Mouse (Mus musculus) forebrain, embryonic 14.5 days (tissue): ENCODE data around the gene Gm2a. TPM values are rescaled to one million over a fixed set of nuclear protein-coding genes. Genes with fewer than 3 reads are reported as not detected.
"Not testable (repeated sequence)": the region's sequence is repeated elsewhere in the genome, so short reads cannot be mapped to it uniquely, and the experiment has no call there.

Experiments
- ATAC-seq: fragments of 200-750 bp; cut with Nextera tagmentation; 2 replicates; pipeline ENCODE4 v1.8.0; 2017; ENCODE audit warnings: mild to moderate bottlenecking, moderate library complexity
- DNase-seq: peaks from one replicate; pipeline ENCODE4 v3.0.0-alpha.2; 2015; ENCODE audit warnings: low spot score
- H3K27ac ChIP-seq: fragments of 300-500 bp; sonication (generic); 2 replicates; pipeline ENCODE4 v1.5.1; 2014; ENCODE audit warnings: low read depth, mild to moderate bottlenecking, control low read depth, low read length, moderate library complexity
- H3K27me3 ChIP-seq: fragments of 300-500 bp; sonication (generic); replicated peaks from 2 replicates; pipeline ENCODE4 v1.6.1; 2014; ENCODE audit warnings: low read length, control low read depth, mixed read lengths; ENCODE audit not compliant: control insufficient read depth, insufficient read depth
- H3K36me3 ChIP-seq: fragments of 300-500 bp; sonication (generic); 2 replicates; pipeline ENCODE4 v1.6.1; 2014; ENCODE audit warnings: low read length, control low read depth; ENCODE audit not compliant: control insufficient read depth, insufficient read depth
- H3K4me1 ChIP-seq: fragments of 300-500 bp; sonication (generic); 2 replicates; pipeline ENCODE4 v1.6.1; 2014; ENCODE audit warnings: antibody characterized with exemption, low read length, control low read depth; ENCODE audit not compliant: control insufficient read depth, insufficient read depth
- H3K4me2 ChIP-seq: fragments of 300-500 bp; sonication (generic); 2 replicates; pipeline ENCODE4 v1.6.1; 2014; ENCODE audit warnings: mild to moderate bottlenecking, control low read depth, low read length
- H3K4me3 ChIP-seq: fragments of 300-500 bp; sonication (generic); 2 replicates; pipeline ENCODE4 v1.5.1; 2014; ENCODE audit warnings: low read depth, low read length, control low read depth
- H3K9ac ChIP-seq: fragments of 300-500 bp; sonication (generic); 2 replicates; pipeline ENCODE4 v1.6.1; 2014; ENCODE audit warnings: mild to moderate bottlenecking, low read length, control low read depth, moderate library complexity
- H3K9me3 ChIP-seq: fragments of 300-500 bp; sonication (generic); replicated peaks from 2 replicates; pipeline ENCODE4 v1.6.1; 2016; ENCODE audit warnings: low read length, control low read depth, mixed read lengths; ENCODE audit not compliant: control insufficient read depth
- WGBS: fragments of 180-500 bp; shearing (Covaris S2); extraction: QIAGEN DNeasy Blood & Tissue Kit; methylation state at CpG from one replicate; pipeline ENCODE4 v1.1.7; 2014; 5-methylcytosine and 5-hydroxymethylcytosine counted together
- polyA plus RNA-seq: library from polyadenylated mRNA; unstranded; fragments of >200 nt; fragmentation: Nextera tagmentation; extraction: Ambion mirVana; gene quantifications from 2 replicates; pipeline ENCODE4 v1.2.1, GENCODE M21; 2014

Gm2a gene
- polyA plus RNA-seq, 1 experiment from 2014 or later = 22.8 TPM

- DNase-seq = no peak
- Histone ChIP-seq H3K4me1 (peaks cover 3% of the 10 kb centered on the region; the same call in 1 of the 2 replicates), H3K9me3 (no peaks in the 10 kb centered on the region), H3K27ac (no peak overlapping the region), H3K4me3 (no peak overlapping the region), H3K36me3 (no peaks in the 10 kb centered on the region), H3K9ac (no peak overlapping the region), H3K4me2 (no peak overlapping the region), H3K27me3 (no peaks in the 10 kb centered on the region)
- 88% methylated on average over 3 of the region's 3 CpGs for WGBS
- ATAC-seq = no peak
Observed at GRCm38 (mm10) chr11:55102015-55102414, 4.1 kb downstream of the Gm2a start.

- DNase-seq = peak; percentile 23
- no peak for ATAC-seq
Observed at GRCm38 (mm10) chr11:55103229-55103628, 5.3 kb downstream of the Gm2a start.

GRCm38 (mm10) chr11:55105389-55105788 lies 7.5 kb downstream of the Gm2a start:
- no peaks in the 10 kb centered on the region for H3K9me3 ChIP-seq
- no peak for DNase-seq
- ATAC-seq = no peak
- no peaks in the 10 kb centered on the region for H3K4me1 ChIP-seq
- no peaks in the 10 kb centered on the region for H3K36me3 ChIP-seq
- WGBS = 83% methylated on average over 4 of the region's 4 CpGs
- no peak overlapping the region for H3K27ac ChIP-seq
- no peaks in the 10 kb centered on the region for H3K27me3 ChIP-seq
- no peak overlapping the region for H3K4me2 ChIP-seq
- no peak overlapping the region for H3K9ac ChIP-seq
- no peak overlapping the region for H3K4me3 ChIP-seq

More at GRCm38 (mm10) chr11:55103229-55103628, 5.3 kb downstream of the Gm2a start:
- WGBS = 66% methylated on average over 3 of the region's 3 CpGs
- Histone ChIP-seq H3K4me1 (peaks cover 3% of the 10 kb centered on the region; the same call in 1 of the 2 replicates), H3K4me2 (no peak overlapping the region), H3K9ac (no peak overlapping the region), H3K27me3 (no peaks in the 10 kb centered on the region), H3K27ac (no peak overlapping the region), H3K36me3 (no peaks in the 10 kb centered on the region), H3K4me3 (no peak overlapping the region), H3K9me3 (no peaks in the 10 kb centered on the region)

GRCm38 (mm10) chr11:55106636-55107035 lies 8.7 kb downstream of the Gm2a start:
- Histone ChIP-seq H3K27me3 (no peaks in the 10 kb centered on the region), H3K27ac (no peak overlapping the region), H3K4me1 (no peaks in the 10 kb centered on the region), H3K9me3 (no peaks in the 10 kb centered on the region), H3K4me3 (no peak overlapping the region), H3K36me3 (no peaks in the 10 kb centered on the region), H3K9ac (no peak overlapping the region), H3K4me2 (no peak overlapping the region)
- ATAC-seq = no peak
- no peak for DNase-seq
- 100% methylated on average over 1 of the region's 1 CpGs for WGBS

GRCm38 (mm10) chr11:55109521-55110300 lies 11.8 kb downstream of the Gm2a start:
- no peak overlapping the region for H3K4me3 ChIP-seq
- H3K9ac ChIP-seq = no peak overlapping the region
- DNase-seq (no peak), ATAC-seq (no peak)
- no peak overlapping the region for H3K27ac ChIP-seq
- no peaks in the 10 kb centered on the region for H3K27me3 ChIP-seq
- H3K36me3 ChIP-seq = no peaks in the 10 kb centered on the region
- H3K9me3 ChIP-seq = no peaks in the 10 kb centered on the region
- no peak overlapping the region for H3K4me2 ChIP-seq
- 93% methylated on average over 7 of the region's 7 CpGs for WGBS
- no peaks in the 10 kb centered on the region for H3K4me1 ChIP-seq

GRCm38 (mm10) chr11:55110566-55111169 lies 12.8 kb downstream of the Gm2a start:
- H3K27me3 ChIP-seq = no peaks in the 10 kb centered on the region
- H3K9me3 ChIP-seq = no peaks in the 10 kb centered on the region
- H3K4me2 ChIP-seq = no peak overlapping the region
- no peak for DNase-seq
- no peak overlapping the region for H3K9ac ChIP-seq
- H3K4me3 ChIP-seq = no peak overlapping the region
- WGBS = 82% methylated on average over 7 of the region's 7 CpGs
- H3K4me1 ChIP-seq = no peaks in the 10 kb centered on the region
- ATAC-seq = no peak
- no peak overlapping the region for H3K27ac ChIP-seq
- no peaks in the 10 kb centered on the region for H3K36me3 ChIP-seq

GRCm38 (mm10) chr11:55113209-55113860 lies 15.4 kb downstream of the Gm2a start:
- Histone ChIP-seq H3K4me1 (no peaks in the 10 kb centered on the region), H3K9ac (no peak overlapping the region), H3K27ac (no peak overlapping the region), H3K9me3 (no peaks in the 10 kb centered on the region), H3K27me3 (no peaks in the 10 kb centered on the region), H3K4me3 (no peak overlapping the region), H3K4me2 (no peak overlapping the region), H3K36me3 (no peaks in the 10 kb centered on the region)
- ATAC-seq (no peak), DNase-seq (no peak)
- 83% methylated on average over 7 of the region's 7 CpGs for WGBS

- H3K9ac ChIP-seq, H3K27ac ChIP-seq, H3K36me3 ChIP-seq, H3K4me3 ChIP-seq, ATAC-seq, H3K9me3 ChIP-seq, H3K4me1 ChIP-seq, DNase-seq, H3K4me2 ChIP-seq, H3K27me3 ChIP-seq: not testable (repeated sequence)
- WGBS = 56% methylated on average over 4 of the region's 4 CpGs
Observed at GRCm38 (mm10) chr11:55113861-55114250, 15.9 kb downstream of the Gm2a start.

GRCm38 (mm10) chr11:55114291-55114690 lies 16.4 kb downstream of the Gm2a start:
- Histone ChIP-seq H3K36me3 (no peaks in the 10 kb centered on the region), H3K9ac (no peak overlapping the region), H3K4me1 (no peaks in the 10 kb centered on the region), H3K4me3 (no peak overlapping the region), H3K27me3 (no peaks in the 10 kb centered on the region), H3K9me3 (no peaks in the 10 kb centered on the region), H3K27ac (no peak overlapping the region), H3K4me2 (no peak overlapping the region)
- 75% methylated on average over 2 of the region's 2 CpGs for WGBS
- DNase-seq (no peak), ATAC-seq (no peak)
